Mouse (Mus musculus): ENCODE measurements around the gene Olfr869.

The Olfr869 gene

DNA sequence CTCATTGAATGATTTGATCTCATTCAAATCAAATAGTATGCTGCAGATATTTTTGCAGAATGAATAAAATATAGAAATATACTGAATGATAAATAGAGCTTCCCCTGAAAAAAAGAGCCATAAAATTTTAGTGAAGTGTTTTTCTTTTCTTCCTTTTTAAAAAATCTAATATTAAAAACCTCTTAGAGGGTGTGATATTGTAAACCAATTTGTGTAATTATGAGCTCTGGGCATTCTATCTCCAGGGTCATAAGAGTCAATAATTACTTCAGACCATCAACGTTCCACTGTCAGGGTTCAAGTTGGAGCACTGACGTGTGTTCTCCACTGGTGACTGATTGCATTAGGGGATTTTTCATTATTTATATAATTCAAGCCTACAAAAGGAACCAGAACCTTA is at the start of gene Olfr869:
TSS of gene Olfr869 (plus strand) at position 301 of the 400 bp plus-strand sequence.
- DNase-seq (ENCODE audit: low read depth): no peak

DNA sequence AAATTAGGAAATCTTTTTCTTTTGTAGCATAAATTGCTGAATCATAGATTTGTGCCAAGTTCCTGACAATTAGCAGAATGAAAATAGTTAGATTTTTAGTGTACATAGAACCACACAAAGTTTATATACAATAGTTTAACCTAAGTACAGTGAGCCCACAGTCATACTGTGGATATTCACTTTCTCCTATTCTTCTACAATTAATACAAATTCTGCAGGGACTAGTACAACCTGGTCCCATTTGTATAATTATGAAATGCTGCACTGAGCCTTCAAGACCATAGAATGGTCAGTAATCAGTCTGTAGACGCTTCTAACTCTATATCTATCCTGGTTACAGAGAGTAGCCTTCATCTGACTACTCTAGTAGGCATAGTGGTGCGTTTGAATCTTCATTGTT is 30.5 kb upstream of the Olfr869 start, which contains the start of gene Olfr868:
TSS of gene Olfr868 (plus strand) at position 301 of the 400 bp plus-strand sequence.
- no peak for DNase-seq (ENCODE audit: low read depth)

DNA sequence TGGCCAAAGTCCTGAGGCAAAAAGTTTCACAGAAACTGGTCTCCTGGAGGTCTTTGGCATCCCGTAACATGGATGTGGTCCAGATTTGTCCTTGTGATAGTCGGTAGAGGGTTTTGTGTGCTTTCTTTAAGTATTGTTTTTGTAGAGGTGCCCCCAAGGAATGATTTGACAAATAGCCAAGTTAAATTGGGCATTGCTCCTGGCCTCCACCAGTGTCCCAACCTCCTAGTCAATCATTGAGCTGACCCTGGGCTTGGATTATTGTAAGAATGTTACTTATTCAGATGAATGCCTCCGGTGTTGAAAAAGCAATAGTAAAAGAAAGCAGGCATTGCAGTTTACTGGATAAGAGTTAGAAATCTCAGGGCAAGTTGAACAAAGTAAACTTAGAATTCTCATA is 20.9 kb downstream of the Olfr869 start:
- DNase-seq (ENCODE audit: low read depth): no peak

DNA sequence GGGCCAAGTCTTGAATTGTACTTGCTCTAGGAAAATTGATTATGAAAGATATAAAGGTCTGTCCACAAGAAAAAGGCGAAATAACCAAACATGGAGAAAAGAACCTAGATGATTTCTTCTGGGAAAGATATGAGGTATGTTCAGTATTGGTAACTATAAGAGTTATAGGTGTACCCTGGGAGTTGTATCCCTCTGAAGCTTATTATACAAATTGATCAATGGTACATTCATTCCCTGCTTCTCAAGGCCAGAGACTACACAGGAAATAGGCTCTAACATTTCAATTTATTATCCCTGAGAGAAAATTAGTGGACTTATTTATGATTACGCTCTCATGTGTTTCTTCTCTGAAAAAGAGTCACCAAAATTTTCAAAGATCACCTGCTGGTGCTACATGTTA is 45.1 kb downstream of the Olfr869 start, which contains the start of gene Olfr870:
TSS of gene Olfr870 (minus strand) at position 101 of the 400 bp plus-strand sequence.
- DNase-seq (ENCODE audit: low read depth): no peak

DNA sequence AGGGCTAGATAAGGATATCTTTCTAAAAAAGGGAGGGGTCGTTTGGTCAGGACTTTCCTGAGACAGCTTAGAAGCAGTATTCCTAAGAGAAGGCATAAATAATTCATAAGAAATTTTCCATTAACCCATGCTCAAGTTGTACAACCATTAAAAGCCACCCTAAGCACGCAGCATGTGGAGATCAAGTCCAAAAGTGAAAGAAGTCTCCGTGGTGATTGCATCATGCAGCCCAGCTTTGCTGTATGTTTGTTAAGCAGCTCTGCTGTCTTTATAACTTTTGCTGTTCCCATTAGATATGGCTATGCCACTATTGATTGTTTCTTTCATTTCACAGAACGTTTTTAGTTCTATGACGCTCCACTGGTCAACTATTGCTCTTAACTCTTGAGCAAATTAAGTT is 50.7 kb downstream of the Olfr869 start:
- DNase-seq (ENCODE audit: low read depth): no peak
